Mouse (Mus musculus) c-Kit-positive CD71-negative TER-119-negative erythroid progenitor cells, embryonic 14.5 days (primary cell): Measurements from ENCODE around the gene Kctd20.

Experiments used
- DNase-seq: peaks from one replicate; pipeline ENCODE4 v3.0.0-alpha.2; 2013; ENCODE audit warnings: low read depth

Kctd20 gene

GRCm38 (mm10) chr17:28932274-28932673 lies 19.5 kb upstream of the Kctd20 start:
- no peak for DNase-seq

- no peak for DNase-seq
These were observed 17.4 kb upstream of the Kctd20 start for GRCm38 (mm10) chr17:28934120-28934916.

- no peak for DNase-seq
These were observed 15.6 kb upstream of the Kctd20 start for GRCm38 (mm10) chr17:28936133-28936532.

GRCm38 (mm10) chr17:28936622-28937345 lies 15.0 kb upstream of the Kctd20 start:
- DNase-seq, result no peak

- DNase-seq, result no peak
These were observed 10.8 kb upstream of the Kctd20 start for GRCm38 (mm10) chr17:28940776-28941555.

GRCm38 (mm10) chr17:28942101-28942500 lies 9.6 kb upstream of the Kctd20 start:
- DNase-seq, result no peak

GRCm38 (mm10) chr17:28943740-28944139 lies 8.0 kb upstream of the Kctd20 start, which contains the start of gene Pxt1:
TSS of gene Pxt1 (minus strand) at chr17:28943840.
- no peak for DNase-seq

- no peak for DNase-seq
These were observed 7.3 kb upstream of the Kctd20 start for GRCm38 (mm10) chr17:28944481-28944880.

GRCm38 (mm10) chr17:28947011-28947939 lies 4.5 kb upstream of the Kctd20 start:
- DNase-seq, result no peak

- no peak for DNase-seq
These were observed 3.1 kb upstream of the Kctd20 start for GRCm38 (mm10) chr17:28948661-28949060.

- DNase-seq, result no peak
These were observed 999 bp upstream of the Kctd20 start for GRCm38 (mm10) chr17:28950751-28951150.

- no peak for DNase-seq
These were observed 1.5 kb downstream of the Kctd20 start for GRCm38 (mm10) chr17:28953251-28953650.

GRCm38 (mm10) chr17:28954416-28954815 lies 2.7 kb downstream of the Kctd20 start:
- no peak for DNase-seq

- DNase-seq, result no peak
These were observed 8.8 kb downstream of the Kctd20 start for GRCm38 (mm10) chr17:28960597-28960996.

GRCm38 (mm10) chr17:28961596-28961995 lies 9.8 kb downstream of the Kctd20 start:
- DNase-seq, result no peak

GRCm38 (mm10) chr17:28967021-28967610 lies 15.4 kb downstream of the Kctd20 start:
- DNase-seq, result no peak

- no peak for DNase-seq
These were observed 18.4 kb downstream of the Kctd20 start for GRCm38 (mm10) chr17:28970122-28970521.

- no peak for DNase-seq
These were observed 27.3 kb downstream of the Kctd20 start for GRCm38 (mm10) chr17:28979091-28979490.

GRCm38 (mm10) chr17:28981081-28981480 lies 29.3 kb downstream of the Kctd20 start:
- DNase-seq, result no peak

- DNase-seq, result no peak
These were observed 30.8 kb downstream of the Kctd20 start for GRCm38 (mm10) chr17:28982591-28982990.
